Mouse (Mus musculus) cortical plate, adult 2 months (tissue): Measurements from ENCODE around the gene Cemip.

Experiments
- CTCF ChIP-seq: fragments of 200-500 bp; IDR thresholded peaks from 2 replicates; pipeline ENCODE4 v1.5.1; 2011; ENCODE audit warnings: mild to moderate bottlenecking, control low read depth, low read length; ENCODE audit not compliant: insufficient read depth; ENCODE audit errors: extremely low read depth
- POLR2A ChIP-seq: fragments of 200-500 bp; IDR thresholded peaks from 2 replicates; pipeline ENCODE4 v1.6.1; 2011; ENCODE audit warnings: mild to moderate bottlenecking, low read length, control low read depth; ENCODE audit not compliant: insufficient read depth; ENCODE audit errors: extremely low read depth

DNA sequence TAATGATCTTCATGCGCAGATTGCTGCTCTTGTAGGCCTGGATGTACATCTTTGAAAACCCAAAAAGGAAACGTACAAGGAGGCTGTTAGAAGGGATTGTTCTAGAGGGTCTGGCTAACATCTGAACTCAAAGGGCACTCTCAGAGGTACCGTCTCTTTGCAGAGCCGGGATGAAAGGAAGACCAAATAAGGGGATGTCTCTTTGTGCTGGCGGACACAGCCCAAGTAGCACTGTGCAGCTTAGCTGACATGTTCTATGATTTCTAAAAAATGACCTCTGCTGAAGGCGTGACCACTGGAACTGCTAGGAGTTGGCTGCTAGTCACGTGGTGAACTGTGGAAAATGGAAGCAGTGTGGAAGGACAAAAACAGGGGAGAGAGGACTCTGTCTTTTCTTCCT lies 137.6 kb downstream of the Cemip start:
- TF ChIP-seq CTCF (no peak), POLR2A (no peak)
